Mouse (Mus musculus) heart, embryonic 16.5 days (tissue): ENCODE data around the gene Clock. TPM values are rescaled to one million over a fixed set of nuclear protein-coding genes. Genes with fewer than 3 reads are reported as not detected.

Experiments used
- ATAC-seq: fragments of 200-750 bp; cut with Nextera tagmentation; replicated peaks from 2 replicates; pipeline ENCODE4 v1.8.0; 2017; ENCODE audit warnings: moderate number of reproducible peaks; ENCODE audit not compliant: insufficient read depth, low FRiP score; ENCODE audit errors: extremely low read depth
- H3K27ac ChIP-seq: fragments of 300-500 bp; sonication (generic); 2 replicates; pipeline ENCODE4 v1.5.1; 2014; ENCODE audit warnings: mild to moderate bottlenecking, low read length, control low read depth, moderate library complexity
- H3K27me3 ChIP-seq: fragments of 300-500 bp; sonication (generic); 2 replicates; pipeline ENCODE4 v1.6.1; 2014; ENCODE audit warnings: low read length, mixed read lengths; ENCODE audit not compliant: control insufficient read depth, insufficient read depth
- H3K36me3 ChIP-seq: fragments of 300-500 bp; sonication (generic); 2 replicates; pipeline ENCODE4 v1.6.1; 2014; ENCODE audit not compliant: control insufficient read depth, insufficient read depth
- H3K4me1 ChIP-seq: fragments of 300-500 bp; sonication (generic); 2 replicates; pipeline ENCODE4 v1.6.1; 2014; ENCODE audit warnings: low read length, mixed read lengths; ENCODE audit not compliant: control insufficient read depth, insufficient read depth
- H3K4me2 ChIP-seq: fragments of 300-500 bp; sonication (generic); 2 replicates; pipeline ENCODE4 v1.6.1; 2014; ENCODE audit warnings: low read depth, mild to moderate bottlenecking, control low read depth, low read length
- H3K4me3 ChIP-seq: fragments of 300-500 bp; sonication (generic); 2 replicates; pipeline ENCODE4 v1.5.1; 2014; ENCODE audit warnings: mild to moderate bottlenecking, control low read depth, low read length
- H3K9ac ChIP-seq: fragments of 300-500 bp; sonication (generic); 2 replicates; pipeline ENCODE4 v1.6.1; 2014; ENCODE audit warnings: low read length, control low read depth
- H3K9me3 ChIP-seq: fragments of 300-500 bp; sonication (generic); replicated peaks from 2 replicates; pipeline ENCODE4 v1.6.1; 2016; ENCODE audit warnings: low read length; ENCODE audit not compliant: control insufficient read depth
- WGBS: fragments of 180-500 bp; shearing (Covaris S2); extraction: QIAGEN DNeasy Blood & Tissue Kit; methylation state at CpG from one replicate; pipeline ENCODE4 v1.1.7; 2014; 5-methylcytosine and 5-hydroxymethylcytosine counted together
- polyA plus RNA-seq: library from polyadenylated mRNA; unstranded; fragments of >200 nt; fragmentation: Nextera tagmentation; extraction: Ambion mirVana; gene quantifications from 2 replicates; pipeline ENCODE4 v1.2.1, GENCODE M21; 2015

The Clock gene
- polyA plus RNA-seq, 1 experiment from 2014 or later: 9.8 TPM

GRCm38 (mm10) chr5:76325113-76325512 lies 20.5 kb upstream of the Clock start:
- WGBS: 87% methylated on average over 4 of the region's 4 CpGs
- no peak overlapping the region for H3K4me2 ChIP-seq
- no peaks in the 10 kb centered on the region for H3K4me1 ChIP-seq
- H3K4me3 ChIP-seq: no peak overlapping the region
- H3K27ac ChIP-seq: no peak overlapping the region
- no peak for ATAC-seq
- H3K36me3 ChIP-seq: no peaks in the 10 kb centered on the region
- no peaks in the 10 kb centered on the region for H3K9me3 ChIP-seq
- H3K9ac ChIP-seq: no peak overlapping the region
- no peaks in the 10 kb centered on the region for H3K27me3 ChIP-seq

GRCm38 (mm10) chr5:76321249-76322196 lies 16.9 kb upstream of the Clock start:
- no peak overlapping the region for H3K9ac ChIP-seq
- H3K36me3 ChIP-seq: no peaks in the 10 kb centered on the region
- H3K4me1 ChIP-seq: no peaks in the 10 kb centered on the region
- no peaks in the 10 kb centered on the region for H3K27me3 ChIP-seq
- ATAC-seq: no peak
- no peaks in the 10 kb centered on the region for H3K9me3 ChIP-seq
- H3K4me3 ChIP-seq: no peak overlapping the region
- H3K4me2 ChIP-seq: no peak overlapping the region
- no peak overlapping the region for H3K27ac ChIP-seq
- 66% methylated on average over 11 of the region's 11 CpGs for WGBS

- H3K9ac ChIP-seq: no peak overlapping the region
- H3K9me3 ChIP-seq: no peaks in the 10 kb centered on the region
- H3K27me3 ChIP-seq: no peaks in the 10 kb centered on the region
- no peak for ATAC-seq
- WGBS: 50% methylated on average over 2 of the region's 2 CpGs
- H3K36me3 ChIP-seq: no peaks in the 10 kb centered on the region
- H3K4me2 ChIP-seq: no peak overlapping the region
- peaks cover 6% of the 10 kb centered on the region for H3K4me1 ChIP-seq
- H3K4me3 ChIP-seq: no peak overlapping the region
- H3K27ac ChIP-seq: no peak overlapping the region
Observed at GRCm38 (mm10) chr5:76308206-76308605, 3.6 kb upstream of the Clock start.

- Histone ChIP-seq H3K9me3 (no peaks in the 10 kb centered on the region), H3K36me3 (no peaks in the 10 kb centered on the region), H3K27me3 (no peaks in the 10 kb centered on the region), H3K27ac (no peak overlapping the region), H3K4me1 (peaks cover 9% of the 10 kb centered on the region), H3K4me2 (no peak overlapping the region), H3K4me3 (no peak overlapping the region), H3K9ac (no peak overlapping the region)
- 76% methylated on average over 3 of the region's 3 CpGs for WGBS
- ATAC-seq: no peak
Observed at GRCm38 (mm10) chr5:76306261-76306660, 1.7 kb upstream of the Clock start.

- H3K4me1 ChIP-seq: peaks cover 9% of the 10 kb centered on the region
- no peak for ATAC-seq
- H3K9ac ChIP-seq: peak overlapping the region; percentile 40; the same call in 1 of the 2 replicates
- H3K27me3 ChIP-seq: no peaks in the 10 kb centered on the region
- no peak overlapping the region for H3K27ac ChIP-seq
- no peaks in the 10 kb centered on the region for H3K9me3 ChIP-seq
- peak overlapping the region; percentile 73 for H3K4me3 ChIP-seq
- H3K4me2 ChIP-seq: peak overlapping the region; percentile 92
- no peaks in the 10 kb centered on the region for H3K36me3 ChIP-seq
- 12% methylated on average over 8 of the region's 8 CpGs for WGBS
Observed at GRCm38 (mm10) chr5:76305616-76306015, 1.0 kb upstream of the Clock start.

GRCm38 (mm10) chr5:76303745-76304451 lies 694 bp downstream of the Clock start:
- H3K4me1 ChIP-seq: peaks cover 9% of the 10 kb centered on the region
- WGBS: under 1% methylated on average over 74 of the region's 100 CpGs
- H3K27me3 ChIP-seq: no peaks in the 10 kb centered on the region
- peak overlapping the region; percentile 92 for H3K4me2 ChIP-seq
- peak overlapping the region; percentile 85 for H3K9ac ChIP-seq
- H3K36me3 ChIP-seq: no peaks in the 10 kb centered on the region
- H3K9me3 ChIP-seq: no peaks in the 10 kb centered on the region
- peak overlapping the region; percentile 96 for H3K27ac ChIP-seq
- peak; percentile 84 for ATAC-seq
- peak overlapping the region; percentile 73 for H3K4me3 ChIP-seq

- peak overlapping the region; percentile 85 for H3K9ac ChIP-seq
- no peaks in the 10 kb centered on the region for H3K9me3 ChIP-seq
- no peaks in the 10 kb centered on the region for H3K27me3 ChIP-seq
- H3K36me3 ChIP-seq: no peaks in the 10 kb centered on the region
- peak overlapping the region; percentile 96 for H3K27ac ChIP-seq
- peak overlapping the region; percentile 92 for H3K4me2 ChIP-seq
- ATAC-seq: no peak
- H3K4me3 ChIP-seq: peak overlapping the region; percentile 73
- WGBS: 5% methylated on average over 11 of the region's 11 CpGs
- H3K4me1 ChIP-seq: peaks cover 9% of the 10 kb centered on the region
Observed at GRCm38 (mm10) chr5:76303379-76303744, 1.2 kb downstream of the Clock start.

- Histone ChIP-seq H3K4me2 (no peak overlapping the region), H3K27ac (no peak overlapping the region)
Observed at GRCm38 (mm10) chr5:76302009-76302408, 2.6 kb downstream of the Clock start.

GRCm38 (mm10) chr5:76289234-76289691 lies 15.3 kb downstream of the Clock start:
- no peaks in the 10 kb centered on the region for H3K27me3 ChIP-seq
- no peak overlapping the region for H3K27ac ChIP-seq
- no peak overlapping the region for H3K4me3 ChIP-seq
- H3K9ac ChIP-seq: no peak overlapping the region
- no peaks in the 10 kb centered on the region for H3K9me3 ChIP-seq
- 73% methylated on average over 8 of the region's 8 CpGs for WGBS
- peaks cover 4% of the 10 kb centered on the region; the same call in 1 of the 2 replicates for H3K4me1 ChIP-seq
- H3K4me2 ChIP-seq: no peak overlapping the region
- H3K36me3 ChIP-seq: no peaks in the 10 kb centered on the region
- ATAC-seq: no peak

More at GRCm38 (mm10) chr5:76302009-76302408, 2.6 kb downstream of the Clock start:
- WGBS: 83% methylated on average over 2 of the region's 2 CpGs
- Histone ChIP-seq H3K9me3 (no peaks in the 10 kb centered on the region), H3K4me1 (peaks cover 9% of the 10 kb centered on the region), H3K36me3 (no peaks in the 10 kb centered on the region), H3K9ac (no peak overlapping the region), H3K27me3 (no peaks in the 10 kb centered on the region), H3K4me3 (no peak overlapping the region)
- no peak for ATAC-seq
